Mouse (Mus musculus): Measurements from ENCODE around the gene Sirt7.

DNA sequence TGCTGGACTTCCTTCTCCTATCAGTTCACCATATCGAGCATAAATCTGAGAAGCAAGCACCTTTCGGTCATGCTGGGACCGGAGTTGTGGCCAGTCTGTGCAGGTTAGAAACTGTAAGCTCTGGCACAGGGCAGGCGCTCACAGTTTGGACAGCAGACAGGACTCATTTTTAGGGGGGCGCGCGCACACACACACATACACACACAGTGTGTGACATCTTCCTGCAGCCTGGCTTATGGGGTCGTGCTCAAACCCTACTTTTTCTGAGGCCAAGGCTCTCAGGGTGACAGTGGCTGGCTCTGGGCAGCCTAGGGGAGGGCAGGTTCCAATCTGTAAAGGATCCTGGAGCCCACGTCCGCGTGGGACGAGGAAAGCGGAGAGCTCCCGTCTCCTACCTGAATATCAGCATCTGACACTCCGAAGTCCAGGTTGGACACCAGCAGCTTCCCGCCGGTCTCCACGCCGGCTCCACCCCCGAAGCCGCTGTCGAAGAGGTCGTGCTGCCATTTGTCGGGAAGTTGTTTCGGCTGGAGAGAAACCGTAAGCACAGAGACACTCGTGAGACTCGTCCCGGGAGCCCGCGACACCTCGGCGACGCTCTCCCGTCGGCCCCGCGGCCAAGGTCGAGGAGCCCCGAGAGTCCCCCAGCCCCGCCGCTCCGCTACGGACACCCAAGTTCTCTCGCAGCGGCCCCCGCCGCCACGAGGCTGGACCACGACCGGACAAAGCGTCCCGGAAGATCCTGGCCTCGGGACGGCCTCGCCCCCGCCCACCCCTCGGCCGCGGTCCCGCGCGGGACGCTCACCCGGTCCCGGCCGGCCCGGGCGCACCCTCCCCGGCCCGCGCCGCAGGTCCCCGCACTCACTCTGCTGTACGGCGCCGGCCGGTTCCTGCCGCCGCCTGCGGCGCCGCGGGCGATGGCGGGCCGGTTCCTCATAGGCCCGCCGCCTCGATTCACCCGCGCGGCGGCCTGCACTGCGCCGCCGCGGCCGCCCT lies 27.5 kb downstream of the Sirt7 start:
- TF ChIP-seq GATA1 (IDR thresholded peaks at IDR 0.05; ENCODE audit: borderline replicate concordance, low read length) (no peak), CTCF (IDR thresholded peaks at IDR 0.05; ENCODE audit: low read depth, low read length) (no peak), GATA2 (IDR thresholded peaks at IDR 0.05; ENCODE audit: borderline replicate concordance, low read depth, low read length) (no peak), TAL1 (conservative IDR thresholded peaks at IDR 0.05; ENCODE audit: low read depth, low read length) (no peak), POLR2AphosphoS5 (IDR thresholded peaks at IDR 0.05; ENCODE audit: insufficient replicate concordance, low read depth, low read length) (no peak)
